Mouse (Mus musculus) adrenal gland, postnatal 14 days (tissue): ENCODE results near the gene Hoxa4. TPM values are rescaled to one million over a fixed set of nuclear protein-coding genes. Genes with fewer than 3 reads are reported as not detected.
A peak's percentile ranks its signal among the peaks of the same experiment; 100 is the strongest.

ENCODE experiments used
- DNase-seq: peaks from one replicate; pipeline ENCODE4 v3.0.0; 2021; ENCODE audit warnings: mixed read lengths
- total RNA-seq: library from RNA; stranded (reverse); gene quantifications from 2 replicates; pipeline ENCODE4 v1.2.3, GENCODE M21; 2021

Hoxa4 gene
- total RNA-seq, 1 experiment from 2014 or later: 6.4 TPM

- DNase-seq: peak; percentile 16
Measured at GRCm38 (mm10) chr6:52179690-52180089, 11.9 kb downstream of the Hoxa4 start.

- no peak for DNase-seq
Measured at GRCm38 (mm10) chr6:52178918-52179665, 12.5 kb downstream of the Hoxa4 start.

- DNase-seq: no peak
Measured at GRCm38 (mm10) chr6:52177806-52178205, 13.7 kb downstream of the Hoxa4 start.

DNA sequence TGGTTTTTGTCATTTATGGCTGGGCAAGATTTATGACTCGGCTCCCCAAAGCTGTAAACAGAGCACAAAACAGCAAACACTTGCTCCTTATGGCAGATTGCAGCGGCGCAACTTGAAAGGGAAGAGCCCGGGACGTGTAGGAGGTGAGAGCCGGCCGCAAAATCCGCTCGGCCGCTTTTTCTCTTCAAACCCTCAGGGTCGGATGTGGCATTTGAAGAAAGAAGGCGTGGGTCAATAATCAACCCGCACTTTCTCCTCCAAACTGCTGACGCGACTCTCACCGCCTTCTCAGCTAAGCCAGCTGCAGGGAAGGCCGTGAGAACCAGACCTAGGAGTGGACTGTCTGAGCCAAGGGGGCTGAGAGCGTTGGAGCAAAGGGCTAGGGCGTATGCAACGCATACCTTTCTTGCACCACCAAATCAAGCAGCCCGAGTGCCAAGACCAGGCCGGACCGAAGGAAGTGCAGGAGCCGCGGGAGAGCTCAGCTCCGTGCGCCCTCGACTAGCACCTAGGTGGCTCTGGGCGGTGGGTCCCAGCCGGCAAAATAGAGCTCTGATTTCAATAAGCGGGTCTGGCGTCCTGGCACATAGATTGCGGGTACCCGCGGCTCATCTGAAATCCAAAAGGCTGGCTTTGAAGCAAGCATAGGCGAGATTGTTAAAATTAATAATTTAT lies 14.4 kb downstream of the Hoxa4 start, which contains the start of gene 5730596B20Rik:
Gene 5730596B20Rik, plus strand, starts transcription at position 438 of the 675 bp plus-strand sequence.
- peak; percentile 48 for DNase-seq

DNA sequence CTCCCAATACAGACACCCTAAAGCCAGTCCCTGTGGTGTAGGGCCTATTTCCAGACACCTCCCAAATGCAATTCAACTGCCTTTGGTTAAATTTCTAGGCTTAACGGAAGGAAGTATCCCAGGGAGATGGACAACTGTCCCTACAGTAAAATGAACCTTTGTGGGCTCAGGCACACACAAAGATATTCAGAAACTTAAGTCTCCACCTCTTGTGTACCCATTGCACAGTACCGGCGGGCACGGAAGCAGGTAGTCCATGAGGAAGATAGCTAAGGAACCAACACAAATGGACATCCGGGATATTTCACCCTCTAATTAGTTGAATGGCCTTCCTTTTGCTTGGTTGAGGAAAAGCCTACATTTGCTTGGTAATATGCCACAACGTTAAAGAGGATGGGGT lies 15.2 kb downstream of the Hoxa4 start:
- no peak for DNase-seq

- peak; percentile 78 for DNase-seq
Measured at GRCm38 (mm10) chr6:52175864-52176263, 15.7 kb downstream of the Hoxa4 start.

GRCm38 (mm10) chr6:52174968-52175751 lies 16.4 kb downstream of the Hoxa4 start:
- DNase-seq: peak; percentile 59

- DNase-seq: no peak
Measured at GRCm38 (mm10) chr6:52173648-52174047, 17.9 kb downstream of the Hoxa4 start.

- DNase-seq: peak; percentile 97
Measured at GRCm38 (mm10) chr6:52172501-52172900, 19.1 kb downstream of the Hoxa4 start.

DNA sequence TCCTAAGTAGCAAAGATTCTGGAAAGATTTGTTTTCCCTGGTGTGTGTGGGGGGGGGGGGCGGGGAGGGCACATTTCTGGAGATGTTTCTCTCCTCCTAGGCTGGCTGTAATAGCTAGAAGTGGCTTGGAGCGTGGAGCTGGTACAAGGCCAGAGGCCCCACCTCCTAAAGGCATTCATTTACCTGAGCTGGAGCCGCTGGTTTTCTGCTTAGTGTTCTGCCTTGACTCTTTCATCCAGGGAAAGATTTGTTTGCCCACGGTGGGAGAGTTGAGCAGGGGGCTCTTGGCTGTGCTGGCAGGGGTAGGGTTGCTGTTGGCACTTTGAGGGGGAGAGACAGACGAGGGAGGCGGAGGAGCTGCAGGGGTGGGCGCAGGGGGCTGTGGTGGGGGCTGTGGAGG lies 19.6 kb downstream of the Hoxa4 start:
- no peak for DNase-seq

DNA sequence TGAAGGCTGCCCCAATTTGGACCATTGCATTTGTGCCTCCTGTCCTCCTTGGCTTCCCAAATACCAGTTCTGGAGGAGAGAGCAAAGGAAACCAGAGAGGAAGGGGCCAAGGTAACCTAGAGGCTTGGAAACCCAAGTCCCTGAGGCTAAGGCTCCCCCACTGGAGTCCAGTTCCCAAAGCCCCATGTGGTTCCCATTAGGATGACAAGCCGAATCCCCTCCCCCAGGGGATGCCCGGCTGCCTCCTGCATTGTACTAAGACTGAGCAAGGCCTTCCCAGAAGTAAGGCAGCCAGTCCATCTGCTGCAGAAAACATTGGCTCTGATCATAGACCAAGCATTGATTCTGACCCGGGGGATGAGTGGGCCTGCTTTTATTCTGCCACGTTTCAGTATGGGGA lies 20.2 kb downstream of the Hoxa4 start:
- no peak for DNase-seq

DNA sequence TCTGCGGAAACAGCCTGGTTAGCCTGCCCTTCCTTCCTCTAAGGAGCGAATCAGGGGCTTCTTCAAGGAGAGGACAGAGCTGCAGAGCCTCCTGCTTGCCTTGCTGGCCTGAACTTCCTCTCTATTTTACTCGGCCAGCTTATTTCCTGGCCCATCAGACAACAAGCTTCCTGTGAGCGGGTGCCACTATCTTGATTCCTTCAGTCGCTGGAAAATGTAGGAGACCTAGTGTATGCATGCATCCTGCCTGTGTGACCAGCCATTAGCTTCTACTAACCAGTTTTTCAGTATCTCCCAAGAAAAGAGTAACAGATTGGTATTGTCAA lies 20.7 kb downstream of the Hoxa4 start:
- DNase-seq: no peak

GRCm38 (mm10) chr6:52170166-52170897 lies 21.2 kb downstream of the Hoxa4 start:
- DNase-seq: peak; percentile 61

DNA sequence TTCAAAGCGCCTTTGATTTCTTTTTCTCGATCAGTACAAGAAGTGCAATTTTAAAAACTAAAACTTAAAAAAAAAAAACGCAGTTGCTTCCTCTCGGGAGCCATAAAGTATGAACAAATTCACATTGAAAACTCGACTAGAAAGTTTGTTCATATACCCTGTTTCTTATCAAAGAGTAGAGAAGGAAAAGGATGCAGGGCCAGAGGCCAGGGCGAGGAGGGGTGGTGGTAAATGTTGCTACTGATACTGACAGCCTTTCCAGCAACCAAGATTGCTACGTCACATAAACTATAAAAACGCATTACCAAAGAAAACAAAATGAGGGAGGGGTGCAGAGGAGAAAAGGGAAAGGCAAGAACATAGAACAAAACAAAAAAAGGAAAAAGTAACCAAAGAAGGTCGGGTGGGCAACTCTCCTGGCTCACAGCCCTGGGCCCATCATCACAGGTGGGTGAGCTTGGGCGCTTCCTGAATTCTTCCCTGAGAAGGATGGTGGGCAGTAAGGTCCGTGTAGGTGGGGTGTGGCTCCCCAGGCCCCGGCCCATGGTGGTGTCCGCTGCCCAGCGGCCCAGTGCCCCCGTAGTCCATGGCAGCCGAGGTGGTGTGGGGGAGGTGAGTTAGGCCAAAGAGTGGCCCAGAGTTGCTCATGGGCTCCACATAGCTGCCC lies 21.9 kb downstream of the Hoxa4 start:
- no peak for DNase-seq

DNA sequence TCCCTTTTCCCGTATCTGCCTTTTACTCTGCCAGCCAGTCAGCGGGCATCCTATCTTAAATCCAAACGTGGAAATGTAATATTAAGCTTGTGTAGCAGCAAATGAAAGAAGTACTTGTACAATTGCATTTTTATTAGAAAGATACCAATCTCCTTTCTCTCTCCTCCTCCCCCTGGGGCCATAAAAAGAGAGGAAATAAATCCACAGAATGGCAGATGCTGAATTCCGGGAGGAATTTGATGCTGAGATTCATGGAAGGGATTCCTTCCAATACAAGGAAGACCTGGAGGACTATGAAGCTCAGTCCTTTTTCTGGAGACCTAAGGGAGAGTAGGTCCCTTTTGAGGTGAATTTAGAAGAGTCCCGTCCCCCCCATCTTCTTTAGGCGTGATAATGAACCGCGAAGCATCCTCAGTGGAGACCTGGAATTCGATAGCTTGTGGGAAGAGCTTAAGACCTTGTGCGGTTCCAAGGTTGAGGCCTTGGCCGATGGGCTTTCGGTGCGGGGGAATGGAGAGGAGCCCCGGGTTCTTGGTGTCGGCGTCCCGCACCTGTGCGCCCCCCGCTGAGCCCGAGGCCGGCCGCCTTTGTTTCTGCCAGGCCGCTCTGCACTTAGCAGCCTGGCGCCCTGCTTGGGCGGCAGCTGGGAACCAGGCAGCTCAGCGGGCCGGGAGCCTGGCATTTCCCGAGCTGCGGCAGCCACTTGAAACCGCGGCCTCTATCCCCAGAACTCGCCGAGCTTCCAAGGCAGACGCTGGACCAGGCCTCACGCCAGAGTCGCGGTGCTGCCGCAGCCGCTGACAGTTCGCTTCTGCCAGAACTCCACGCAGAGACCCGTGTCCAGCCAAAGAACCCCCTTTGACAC lies 23.1 kb downstream of the Hoxa4 start:
- DNase-seq: peak; percentile 62

- no peak for DNase-seq
Measured at GRCm38 (mm10) chr6:52167736-52168161, 23.8 kb downstream of the Hoxa4 start.

- DNase-seq: no peak
Measured at GRCm38 (mm10) chr6:52167176-52167575, 24.4 kb downstream of the Hoxa4 start.

DNA sequence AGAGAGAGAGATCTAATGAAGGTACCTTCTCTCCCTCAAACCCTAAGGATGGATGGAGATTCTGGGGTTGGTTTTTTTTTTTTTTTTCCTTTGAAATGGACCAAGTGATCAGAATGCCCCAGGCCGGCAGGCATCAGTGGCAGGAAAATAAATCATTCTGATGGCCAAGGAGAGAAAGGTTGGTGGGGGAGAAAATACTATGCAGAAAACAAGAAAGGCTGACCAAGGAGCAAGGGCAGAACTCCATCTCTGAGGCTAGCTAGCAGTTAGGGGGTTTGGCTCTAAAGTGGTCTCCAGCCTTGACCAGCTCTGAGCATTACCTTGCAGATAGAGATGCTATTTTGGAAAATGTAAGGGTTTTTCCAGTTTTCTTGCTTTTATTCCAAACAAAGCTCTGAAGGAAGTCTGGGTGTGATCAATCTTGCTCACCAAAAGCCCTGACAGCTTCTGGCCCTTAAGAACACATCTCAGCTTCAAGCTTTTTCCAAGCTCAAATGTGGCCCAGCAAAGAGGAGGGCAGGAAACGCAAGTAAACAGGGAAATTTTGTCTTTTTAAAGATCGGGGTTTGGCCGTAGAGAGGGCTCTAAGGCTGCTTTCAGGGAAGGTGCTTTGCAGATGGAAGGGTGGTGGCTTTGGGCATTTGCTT lies 25.0 kb downstream of the Hoxa4 start:
- DNase-seq: no peak

DNA sequence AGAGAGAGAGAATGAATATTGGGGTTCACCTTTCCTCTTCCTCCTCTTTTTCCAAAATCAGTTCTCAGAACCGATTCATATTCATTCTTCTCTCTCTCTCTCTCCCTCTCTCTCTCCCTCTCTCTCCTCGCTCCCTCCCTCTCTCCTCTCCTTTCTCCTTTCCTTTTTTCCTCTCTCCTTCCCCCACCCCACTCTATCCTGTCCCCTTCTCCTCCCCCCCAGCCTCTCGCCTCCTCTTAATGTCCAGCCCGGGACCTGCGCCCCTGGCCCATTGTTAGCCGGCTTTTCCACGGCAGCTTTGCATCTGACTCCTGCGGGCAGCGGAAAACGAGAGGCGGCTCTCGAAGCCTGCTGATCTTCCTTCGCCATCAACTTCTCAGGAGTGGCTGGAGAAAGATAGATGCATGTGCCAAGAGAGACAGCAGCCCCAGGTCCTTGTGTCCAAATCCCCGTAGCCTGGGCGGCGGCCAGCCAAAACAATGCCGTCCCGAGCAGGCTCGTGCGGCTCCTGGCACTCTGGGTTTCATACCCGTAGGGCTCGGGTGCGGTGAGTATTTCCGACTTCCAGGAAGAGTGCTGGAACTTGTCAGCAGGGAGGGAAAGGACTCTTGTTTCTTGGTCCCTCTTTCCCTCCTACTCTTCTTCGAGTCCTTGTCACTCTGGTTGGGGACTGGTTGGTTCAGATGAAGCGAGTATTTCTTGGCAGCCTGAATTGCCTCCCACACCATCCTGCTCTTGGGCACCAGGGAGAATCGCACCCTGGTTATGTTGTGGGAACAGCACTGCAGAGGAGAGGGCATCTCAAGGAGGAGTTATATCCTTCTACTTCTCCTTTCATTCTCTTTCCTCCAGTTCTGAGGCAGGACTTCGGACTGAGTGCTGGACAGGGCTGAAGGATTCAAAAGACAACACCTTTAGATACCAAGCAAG lies 25.8 kb downstream of the Hoxa4 start:
- peak; percentile 72 for DNase-seq
